Mouse (Mus musculus): ENCODE measurements at regions not wholly inside any gene's neighbourhood (a gene's known extent, or its start where the extent isn't known, plus 50 kb on each side); places are given as distances from the start of the nearest gene placed in this dataset.

DNA sequence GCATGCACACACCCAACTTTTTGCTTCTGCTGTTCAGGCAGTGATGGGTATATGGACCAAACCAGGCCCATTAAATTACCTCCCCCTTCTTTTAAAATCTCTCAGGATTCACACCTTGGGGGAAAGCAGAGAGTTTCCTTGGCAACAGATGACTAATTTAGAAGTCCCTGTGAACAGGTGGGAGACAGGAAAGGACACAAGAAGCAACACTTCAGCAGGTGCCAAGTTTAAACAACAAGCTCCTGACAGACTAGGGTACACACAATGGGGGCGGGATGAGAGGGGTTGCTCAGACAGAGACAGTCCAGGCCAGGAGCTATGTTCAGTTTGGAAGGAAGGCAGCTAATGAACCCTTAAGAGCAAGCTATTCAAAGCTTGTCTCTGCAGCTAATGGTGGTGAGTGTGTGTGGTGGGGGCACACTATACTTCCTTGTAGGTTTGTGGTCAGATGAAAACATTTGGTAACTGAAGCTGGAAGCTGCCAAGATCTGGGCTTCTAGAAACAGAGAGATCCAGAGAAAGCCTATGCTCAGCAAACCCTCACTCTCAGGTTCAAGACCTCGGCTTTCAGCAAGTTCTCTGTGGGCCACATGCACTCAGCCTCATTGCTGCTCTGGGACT lies 283.0 kb upstream of the Tle3 start:
- no peak for DNase-seq (ENCODE audit: low spot score)

- DNase-seq (ENCODE audit: low spot score) = no peak
Measured at GRCm38 (mm10) chr9:61091036-61091435, 281.1 kb upstream of the Tle3 start.

GRCm38 (mm10) chr9:61092834-61093479 lies 279.2 kb upstream of the Tle3 start:
- no peak for DNase-seq (ENCODE audit: low spot score)

- no peak for DNase-seq (ENCODE audit: low spot score)
Measured at GRCm38 (mm10) chr9:61095069-61095775, 276.9 kb upstream of the Tle3 start.

DNA sequence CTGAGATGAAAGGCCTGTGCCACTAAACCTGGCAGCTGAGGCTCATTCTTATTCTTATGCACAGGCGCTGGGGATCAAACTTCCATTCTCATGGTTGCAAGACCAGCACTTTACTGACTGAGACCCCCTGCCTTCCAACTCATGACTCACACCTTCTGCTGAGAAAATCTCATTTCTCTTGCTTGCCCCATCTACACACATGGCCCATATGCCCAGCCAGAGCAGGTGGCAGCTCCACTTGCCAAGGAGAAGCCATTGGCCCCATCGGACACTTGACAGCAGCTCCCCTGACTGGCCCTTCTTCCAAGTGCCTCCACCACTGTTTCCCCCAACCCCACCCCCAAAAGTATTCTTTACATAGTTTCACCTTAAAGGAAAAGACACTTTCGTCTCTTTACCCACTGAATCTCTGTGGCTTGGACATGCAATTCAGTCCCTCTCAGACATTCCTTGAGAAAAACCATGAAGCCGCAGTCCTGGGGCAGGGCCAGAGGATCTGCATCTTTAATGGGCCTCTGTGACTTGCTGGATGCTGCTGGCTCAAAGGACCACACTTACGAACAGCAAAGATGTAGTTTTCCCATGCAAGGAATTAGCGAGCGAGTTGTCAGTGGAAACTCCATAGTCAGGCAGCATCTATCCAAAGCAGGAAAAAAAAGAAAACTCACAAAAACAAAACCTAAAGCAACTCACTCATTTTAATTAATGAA lies 270.3 kb upstream of the Tle3 start:
- DNase-seq (ENCODE audit: low spot score) = no peak

GRCm38 (mm10) chr9:61102451-61103358 lies 269.5 kb upstream of the Tle3 start:
- DNase-seq (ENCODE audit: low spot score) = no peak

DNA sequence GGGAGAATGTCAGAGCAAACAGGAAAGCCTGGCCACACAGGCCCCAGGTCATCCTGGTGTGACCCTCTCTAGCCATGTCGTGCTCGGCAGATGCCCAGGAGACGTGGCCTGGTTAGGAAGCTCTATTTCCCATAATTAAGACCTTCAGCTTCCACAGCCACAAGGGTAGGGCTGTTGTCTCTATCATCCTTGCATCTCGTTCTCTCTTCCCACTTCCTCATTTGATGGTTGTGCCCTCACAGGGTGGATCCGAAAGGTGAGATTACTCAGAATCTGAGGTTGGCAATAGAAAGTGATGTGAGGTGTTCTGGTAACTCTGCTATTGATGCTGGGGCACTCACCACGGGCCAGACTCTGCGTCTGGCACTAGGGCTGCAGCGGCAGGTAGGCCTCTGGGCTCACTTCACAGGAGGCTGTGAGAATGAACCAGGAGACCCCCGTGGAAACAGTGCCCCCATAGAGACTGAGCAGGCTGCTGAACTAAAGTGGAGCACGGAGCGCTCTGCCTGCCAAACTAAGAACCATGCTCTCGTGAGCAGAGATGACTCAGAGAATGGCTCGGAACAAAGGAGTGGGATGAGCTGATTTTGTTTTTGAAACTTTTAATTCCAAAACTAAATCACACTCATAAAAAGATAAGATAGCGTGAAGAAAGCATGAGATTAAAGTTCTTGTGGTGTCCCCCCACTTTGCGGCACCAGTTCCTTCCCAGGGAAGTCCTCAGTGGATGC lies 266.5 kb upstream of the Tle3 start:
- DNase-seq (ENCODE audit: low spot score) = no peak

GRCm38 (mm10) chr9:61109519-61110285 lies 262.5 kb upstream of the Tle3 start:
- no peak for DNase-seq (ENCODE audit: low spot score)

- DNase-seq (ENCODE audit: low spot score) = no peak
Measured at GRCm38 (mm10) chr9:61111206-61111605, 261.0 kb upstream of the Tle3 start.

- DNase-seq (ENCODE audit: low spot score) = no peak
Measured at GRCm38 (mm10) chr9:61111733-61112415, 260.3 kb upstream of the Tle3 start.

DNA sequence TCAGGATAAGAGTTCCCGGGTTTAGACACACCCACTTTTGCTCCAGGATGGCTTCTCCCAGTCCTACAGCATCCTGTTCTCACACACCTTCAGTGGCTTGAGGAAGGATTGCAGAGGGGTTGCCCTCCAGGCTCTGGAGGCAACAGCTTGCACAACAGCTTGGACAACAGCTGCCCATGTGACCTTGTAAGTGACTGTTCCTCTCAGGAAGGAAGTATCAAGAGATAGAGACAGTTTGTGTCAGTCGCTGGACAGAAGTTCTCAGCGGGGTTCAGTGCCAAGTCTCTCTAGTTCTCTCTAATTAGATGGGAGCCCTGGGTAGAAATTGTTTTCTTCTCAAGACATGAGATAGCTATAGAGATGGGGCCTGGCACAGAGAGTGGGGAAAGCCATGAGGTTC lies 252.9 kb upstream of the Tle3 start:
- DNase-seq (ENCODE audit: low spot score) = no peak

DNA sequence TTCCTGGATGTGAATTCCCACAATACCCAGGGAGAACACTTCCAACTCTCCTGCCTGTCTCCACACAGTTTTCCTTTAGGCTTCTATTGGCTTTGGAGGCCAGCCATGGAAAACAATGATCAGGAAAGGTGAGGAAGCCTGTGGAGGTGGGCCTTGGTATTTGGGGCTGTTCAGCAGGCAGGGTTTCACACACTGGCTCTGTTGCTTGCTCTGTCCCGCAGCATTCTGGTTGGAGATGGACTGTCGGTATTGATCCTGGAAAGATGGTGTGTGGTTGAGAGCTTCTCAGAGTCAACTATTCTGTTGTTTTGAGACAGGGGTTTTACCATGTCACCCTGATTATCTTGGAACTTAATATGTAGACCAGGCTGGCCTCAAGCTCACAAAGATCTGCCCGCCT lies 251.6 kb upstream of the Tle3 start:
- no peak for DNase-seq (ENCODE audit: low spot score)

- DNase-seq (ENCODE audit: low spot score) = no peak
Measured at GRCm38 (mm10) chr9:61120931-61121391, 251.2 kb upstream of the Tle3 start.

DNA sequence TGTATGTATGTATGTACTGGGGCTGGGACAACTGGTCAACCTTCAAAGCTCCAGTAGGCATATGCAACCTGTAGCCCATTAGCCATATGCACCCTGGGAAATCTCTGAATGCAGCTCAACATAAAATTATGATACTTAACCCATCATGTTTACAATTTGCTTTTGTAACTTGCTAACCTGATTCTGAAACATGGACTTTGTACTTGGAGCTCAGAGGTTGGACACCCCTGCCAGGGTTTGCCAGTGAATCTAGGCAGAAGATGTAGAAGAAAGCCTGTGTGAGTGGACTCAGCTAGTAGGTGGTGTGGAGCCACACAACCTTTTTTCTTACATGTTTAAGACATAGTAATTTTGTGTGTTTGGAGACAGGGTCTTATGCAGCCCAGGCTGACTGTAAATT lies 248.7 kb upstream of the Tle3 start:
- no peak for DNase-seq (ENCODE audit: low spot score)

- DNase-seq (ENCODE audit: low spot score) = no peak
Measured at GRCm38 (mm10) chr9:61125769-61126168, 246.4 kb upstream of the Tle3 start.

DNA sequence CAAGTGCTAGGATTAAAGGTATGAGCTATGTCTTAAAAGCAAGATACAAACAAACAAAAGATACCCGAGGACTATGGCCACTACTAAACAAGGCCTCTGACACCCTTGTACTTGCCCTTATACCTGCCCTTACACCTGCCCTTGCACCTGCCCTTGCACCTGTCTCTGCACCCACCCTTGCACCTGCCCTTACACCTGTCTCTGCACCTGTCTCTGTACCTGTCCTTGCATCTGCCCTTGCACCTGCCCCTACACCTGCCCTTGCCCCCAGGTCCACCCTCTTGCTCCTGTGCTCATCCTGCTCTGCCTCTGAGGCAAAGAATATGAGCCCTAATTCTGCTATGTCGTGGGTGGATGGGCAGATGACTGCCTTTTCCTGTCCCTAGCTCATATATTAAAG lies 244.1 kb upstream of the Tle3 start:
- DNase-seq (ENCODE audit: low spot score) = no peak

DNA sequence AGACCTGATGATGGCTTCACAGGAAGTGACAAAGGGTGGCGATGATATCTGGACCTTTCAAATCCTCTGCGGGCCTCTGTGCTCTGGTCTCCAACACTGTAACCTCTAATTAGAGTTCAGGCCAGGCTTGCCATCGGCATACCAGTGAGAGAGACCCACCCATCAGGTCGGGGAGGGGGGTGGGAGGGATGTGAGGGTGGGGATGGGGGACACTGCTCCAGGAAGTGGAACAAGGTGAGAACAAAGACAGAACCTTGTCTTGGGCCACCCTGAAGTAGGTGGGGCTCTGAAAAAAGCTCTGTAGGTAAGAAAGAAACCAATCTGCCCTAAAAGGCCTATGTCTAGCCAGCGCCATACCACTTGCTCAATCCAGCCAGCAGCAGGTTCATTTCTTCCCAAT lies 243.0 kb upstream of the Tle3 start:
- no peak for DNase-seq (ENCODE audit: low spot score)

- DNase-seq (ENCODE audit: low spot score) = no peak
Measured at GRCm38 (mm10) chr9:61130877-61131276, 241.3 kb upstream of the Tle3 start.

- DNase-seq (ENCODE audit: low spot score) = no peak
Measured at GRCm38 (mm10) chr9:61135263-61135882, 236.8 kb upstream of the Tle3 start.
